Mouse (Mus musculus) retina, embryonic 14.5 days (tissue): ENCODE measurements around the gene Pdia5.

Experiments used
- DNase-seq: peaks from one replicate; pipeline ENCODE4 v3.0.0-alpha.2; 2015; ENCODE audit warnings: low spot score

The Pdia5 gene

DNA sequence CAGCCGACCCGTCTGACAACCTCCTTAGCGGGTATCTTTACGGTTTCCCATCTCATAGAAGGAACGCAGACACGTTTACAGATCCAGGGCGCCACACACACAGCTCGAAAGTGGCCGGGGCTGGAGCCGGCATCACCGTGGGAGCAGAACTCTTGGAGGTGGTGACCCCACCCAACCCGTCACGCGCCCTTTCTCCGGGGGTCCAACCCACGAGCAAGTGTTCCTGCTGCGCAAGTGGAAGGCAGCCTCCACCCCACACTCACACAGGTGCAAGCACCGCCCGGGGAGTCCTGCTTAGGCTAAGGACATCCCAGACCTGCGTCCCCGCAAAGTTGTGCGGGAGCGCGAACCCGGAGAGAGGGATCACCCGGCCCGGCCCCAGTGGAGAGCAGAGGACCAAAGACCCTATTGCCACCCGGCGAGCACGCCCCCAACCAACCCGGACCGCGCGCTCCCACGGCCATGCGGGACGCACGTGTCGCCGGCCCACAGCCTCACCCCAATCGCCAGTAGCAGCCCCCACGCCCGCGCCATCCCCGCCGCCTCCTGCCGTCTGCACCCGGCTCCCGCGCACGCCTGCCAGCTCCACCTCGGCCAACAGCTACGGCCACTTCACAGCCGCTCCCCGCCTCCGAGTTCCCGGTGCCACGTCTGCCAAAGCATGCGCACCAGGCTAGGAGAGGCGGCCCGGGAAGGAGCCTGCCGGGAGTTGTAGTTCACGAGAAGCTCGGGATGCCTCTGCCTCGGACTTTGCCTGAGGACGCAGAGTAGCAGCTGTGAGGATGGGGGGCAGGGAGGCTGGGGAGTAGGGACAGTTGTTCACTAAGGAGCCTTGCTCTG, at the start of gene Pdia5:
Gene Pdia5 (minus strand): TSS at position 643 of the 840 bp plus-strand sequence.
- DNase-seq: peak; percentile 94

- DNase-seq: no peak
These were observed 48.4 kb upstream of the Pdia5 start for GRCm38 (mm10) chr16:35539041-35539440.

DNA sequence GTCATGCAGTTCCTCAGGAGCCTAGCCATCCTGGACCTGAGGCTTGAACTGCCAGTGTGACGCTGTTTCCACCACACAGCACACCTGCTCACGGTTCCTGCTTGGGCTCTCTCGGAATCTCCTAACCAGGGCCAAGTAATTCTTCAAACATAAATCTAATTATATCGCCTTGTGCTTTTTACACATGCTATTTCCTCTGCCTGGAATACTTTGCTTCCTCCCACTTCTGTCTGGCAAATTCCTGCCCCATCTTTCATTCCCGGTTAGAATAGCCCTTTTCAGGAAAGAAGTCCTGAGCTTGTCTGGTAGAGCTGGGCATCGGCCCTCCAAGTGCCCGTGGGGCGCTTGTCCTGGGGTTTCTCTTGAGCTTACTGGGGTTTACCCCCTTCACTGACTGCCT, 47.0 kb upstream of the Pdia5 start:
- DNase-seq: no peak

DNA sequence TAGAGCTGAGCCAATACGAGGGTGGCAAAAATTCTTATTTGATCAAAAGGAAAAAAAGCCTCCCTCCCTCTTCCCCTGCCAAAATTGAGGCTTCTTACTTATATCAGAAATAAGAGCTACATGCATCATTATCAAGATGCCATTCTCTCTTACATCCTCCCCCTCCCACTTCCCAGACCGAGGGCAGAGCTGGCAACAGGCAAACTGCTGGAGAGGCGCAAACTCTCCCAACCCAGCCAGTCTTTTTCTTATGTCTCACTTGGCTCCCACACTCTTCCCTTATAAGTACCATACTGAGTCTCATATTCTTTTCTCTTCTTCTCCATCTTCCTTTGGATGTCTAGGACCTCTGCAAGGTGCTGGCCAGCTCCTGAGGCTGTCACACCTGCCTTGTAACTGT, 44.0 kb upstream of the Pdia5 start:
- DNase-seq: no peak

DNA sequence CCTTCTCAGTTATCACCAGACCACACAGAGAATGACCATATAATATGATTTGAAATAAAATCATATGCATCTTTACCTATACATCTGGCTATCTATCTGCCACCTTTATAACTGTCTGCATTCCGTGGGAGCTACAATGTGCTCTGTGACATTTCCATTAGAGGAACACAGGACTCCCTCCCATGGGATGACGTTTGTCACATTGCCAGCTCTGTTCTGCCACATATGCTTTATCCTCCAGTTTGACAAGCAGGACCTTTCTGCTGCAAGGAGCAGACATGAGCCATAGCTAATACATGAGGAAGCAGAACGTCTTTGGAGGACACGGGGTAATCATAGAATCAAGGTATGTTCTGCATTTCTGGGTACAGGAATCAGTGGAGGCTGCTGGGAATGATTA, 33.5 kb upstream of the Pdia5 start:
- no peak for DNase-seq

DNA sequence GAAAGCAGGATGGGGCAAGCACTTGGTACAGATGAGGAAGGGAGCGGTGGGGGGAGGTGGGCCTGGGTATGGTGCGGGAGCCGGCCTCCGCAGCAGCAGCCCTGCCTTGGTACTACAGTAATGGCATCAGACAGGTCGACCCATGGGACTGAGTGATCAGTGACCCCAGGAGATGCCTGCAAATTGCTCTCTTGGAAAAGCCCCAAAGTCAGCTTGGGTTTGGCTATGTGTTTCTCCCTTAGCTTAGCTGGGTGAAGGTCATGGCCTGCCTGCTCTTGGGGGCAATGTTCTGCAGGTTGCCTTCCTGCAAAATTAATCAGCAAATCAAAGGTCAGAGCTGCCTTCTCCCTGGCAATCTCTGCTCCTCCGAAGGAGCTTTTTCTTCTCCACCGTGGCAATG, 28.6 kb upstream of the Pdia5 start:
- peak; percentile 55 for DNase-seq

- DNase-seq: peak; percentile 45
These were observed 27.6 kb upstream of the Pdia5 start for GRCm38 (mm10) chr16:35517976-35518951.

- peak; percentile 29 for DNase-seq
These were observed 25.4 kb upstream of the Pdia5 start for GRCm38 (mm10) chr16:35515977-35516612.

- peak; percentile 19 for DNase-seq
These were observed 18.8 kb upstream of the Pdia5 start for GRCm38 (mm10) chr16:35509331-35510070.

DNA sequence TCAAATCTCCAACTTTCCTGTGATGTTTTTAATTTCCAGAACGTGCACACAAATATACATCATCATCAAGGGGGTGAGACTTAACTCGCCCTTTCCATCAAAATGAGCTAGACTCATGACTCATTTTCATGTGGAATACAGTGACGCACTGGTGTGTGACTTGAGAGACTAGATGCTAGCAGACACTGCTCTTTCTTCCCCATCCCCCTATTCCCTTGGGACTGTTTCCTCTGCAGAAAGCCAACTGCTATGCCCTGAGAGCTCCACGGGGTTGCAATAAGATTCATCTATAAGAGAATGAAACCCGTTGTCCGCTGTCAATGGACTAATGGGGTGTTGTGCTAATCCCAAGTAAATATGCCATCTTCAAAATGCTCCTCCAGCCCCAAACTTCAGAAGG, 17.9 kb upstream of the Pdia5 start:
- peak; percentile 35 for DNase-seq

GRCm38 (mm10) chr16:35505786-35506185, 15.1 kb upstream of the Pdia5 start:
- DNase-seq: no peak

DNA sequence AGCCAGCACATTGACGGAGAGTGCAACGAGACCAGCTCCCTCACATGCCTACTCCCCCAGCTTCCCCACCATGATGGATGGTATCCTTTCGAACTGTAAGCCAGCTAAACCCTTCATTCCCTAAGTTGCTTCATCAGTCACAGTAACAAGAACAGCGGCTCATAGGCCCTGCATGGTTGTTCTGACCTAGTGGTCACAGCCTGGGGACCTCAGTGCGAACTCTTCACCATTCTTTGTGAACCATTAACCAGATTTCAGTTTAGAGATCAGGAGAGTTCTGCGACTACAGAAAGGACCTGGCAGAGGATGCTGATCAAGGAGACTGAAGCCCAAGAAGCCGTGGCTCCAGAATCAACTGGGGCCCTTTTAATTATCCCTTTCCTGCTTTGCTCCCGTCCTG, 13.6 kb upstream of the Pdia5 start:
- no peak for DNase-seq

DNA sequence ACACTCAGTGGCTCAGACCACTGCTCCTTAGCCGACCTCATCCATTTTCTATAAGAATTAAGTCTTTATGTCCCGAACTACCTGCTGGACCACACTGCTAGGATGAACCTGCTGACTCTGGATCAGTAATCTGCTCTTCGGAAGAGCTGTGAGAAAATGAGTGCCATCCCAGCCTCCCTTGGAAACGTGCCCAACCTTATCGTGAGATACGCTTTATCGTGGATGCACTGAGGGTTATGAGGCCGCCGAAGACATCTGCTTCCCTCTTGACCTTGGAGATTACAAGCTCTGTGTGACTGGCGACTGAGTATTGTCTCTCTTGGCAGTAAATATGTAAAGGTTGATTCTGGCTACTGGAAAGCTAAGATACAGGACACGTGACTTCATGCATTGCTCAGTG, 11.8 kb upstream of the Pdia5 start:
- no peak for DNase-seq

DNA sequence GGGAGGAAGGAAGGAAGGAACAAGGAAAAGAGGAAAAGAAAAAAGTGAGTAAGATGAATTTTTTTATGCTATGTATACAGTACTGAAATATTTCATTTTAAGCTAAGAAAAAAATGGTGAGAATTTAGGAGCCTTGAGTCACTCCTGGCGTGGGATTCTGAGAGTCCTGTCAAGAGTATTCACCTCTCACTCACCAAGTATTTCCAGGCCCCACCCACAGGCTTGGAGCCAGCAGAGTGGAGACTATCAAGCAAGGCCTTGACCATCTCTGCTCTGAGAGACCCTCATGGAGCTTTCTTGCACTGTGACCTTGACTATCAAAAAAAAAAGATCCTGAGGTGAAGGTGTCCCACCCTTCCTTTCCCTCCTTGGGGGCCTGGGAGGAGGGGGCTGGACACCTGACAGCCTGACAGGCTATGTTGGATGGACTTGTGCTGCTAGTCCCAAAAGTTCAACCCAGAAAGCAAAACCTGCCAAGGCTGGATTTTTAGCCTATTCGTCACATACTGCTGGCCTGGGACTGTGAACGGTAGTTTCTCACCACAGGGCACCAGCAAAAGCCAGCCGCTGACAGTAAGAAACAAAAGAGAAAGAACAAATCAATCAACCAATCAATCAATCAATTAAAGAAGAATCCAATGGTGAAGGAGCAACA, 10.6 kb upstream of the Pdia5 start:
- DNase-seq: no peak

DNA sequence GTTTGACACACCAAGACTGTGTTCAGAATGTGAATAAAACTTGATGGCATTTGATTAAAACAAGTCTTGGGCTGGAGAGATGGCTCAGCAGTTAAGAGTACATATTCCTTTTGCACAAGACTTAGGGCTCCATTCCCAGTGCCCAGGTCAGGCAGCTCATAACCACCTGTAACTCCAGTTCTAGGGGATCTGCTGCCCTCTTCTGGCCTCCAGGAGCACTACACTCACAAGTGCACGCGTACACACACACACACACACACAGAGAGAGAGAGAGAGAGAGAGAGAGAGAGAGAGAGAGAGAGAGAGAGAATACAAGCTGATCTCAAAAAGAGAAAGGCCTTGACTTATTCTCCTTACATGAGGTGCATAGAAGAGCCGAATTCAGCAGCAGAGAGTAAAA, 9.7 kb upstream of the Pdia5 start:
- DNase-seq: no peak

- no peak for DNase-seq
These were observed 880 bp downstream of the Pdia5 start for GRCm38 (mm10) chr16:35489793-35490192.

DNA sequence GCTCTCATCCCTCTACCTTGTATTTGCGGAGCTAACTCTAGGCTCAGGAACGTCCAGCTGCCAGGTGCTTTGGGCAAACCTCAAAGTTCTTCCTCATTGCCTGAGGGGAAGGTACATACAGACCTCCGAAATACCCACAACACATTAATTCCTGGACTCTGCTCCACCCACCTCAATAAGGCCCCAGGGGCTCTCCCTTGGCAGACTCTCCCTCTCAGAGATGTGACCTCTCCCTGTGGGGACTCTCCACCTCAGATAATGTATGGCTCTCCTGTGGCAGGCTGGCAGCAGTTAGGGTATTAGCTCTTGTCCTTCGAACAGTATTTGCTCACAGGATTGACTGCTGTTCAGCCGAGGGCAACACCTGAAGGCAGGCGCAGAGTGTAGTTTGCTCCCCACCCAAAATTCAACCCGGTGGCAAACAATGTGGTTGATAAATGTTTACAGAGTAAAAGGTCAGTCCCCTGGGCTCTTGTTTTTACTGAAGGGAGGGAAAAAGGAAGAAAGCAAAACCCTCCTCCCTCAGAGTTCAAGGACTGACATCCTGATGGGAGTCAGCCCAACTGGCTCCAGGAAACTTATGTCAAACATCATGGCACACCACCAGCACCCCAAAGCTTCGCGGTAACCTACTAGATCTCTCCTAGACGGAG, 1.5 kb downstream of the Pdia5 start:
- DNase-seq: no peak

GRCm38 (mm10) chr16:35487776-35488175, 2.9 kb downstream of the Pdia5 start:
- DNase-seq: no peak

DNA sequence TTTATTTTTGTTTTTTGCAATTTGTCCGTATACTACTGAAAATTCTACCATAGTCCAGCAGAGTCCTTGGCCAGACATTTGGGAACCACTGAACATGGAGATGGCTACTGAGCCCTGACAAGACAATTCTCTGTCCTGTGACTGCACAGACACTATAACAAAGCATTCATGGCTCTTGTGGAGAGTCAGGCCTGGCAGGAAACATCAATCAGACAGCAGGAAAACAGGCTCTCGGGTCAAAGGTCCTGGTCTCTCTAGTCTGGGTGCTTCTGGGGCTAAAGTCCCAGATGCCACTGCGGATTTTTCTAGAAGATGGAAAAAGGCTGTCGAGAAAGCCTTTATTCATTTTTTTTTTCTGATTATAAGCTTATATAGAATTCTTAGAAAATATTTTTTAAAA, 3.6 kb downstream of the Pdia5 start:
- DNase-seq: peak; percentile 59

- DNase-seq: no peak
These were observed 5.0 kb downstream of the Pdia5 start for GRCm38 (mm10) chr16:35485711-35486110.
